Mouse (Mus musculus) left cerebral cortex, adult 2 months (tissue): ENCODE results near the gene Ctnna2. TPM values are rescaled to one million over a fixed set of nuclear protein-coding genes. Genes with fewer than 3 reads are reported as not detected.

Experiments used
- DNase-seq, 2 experiments: peaks; one replicate each; pipeline ENCODE4 v3.0.0; 2021 to 2022; ENCODE audit warnings: low spot score in 2 of 2, mixed read lengths in 1 of 2; ENCODE audit errors: extremely low spot score in 1 of 2
- H3K27ac ChIP-seq: fragments of 200-600 bp; 2 replicates; pipeline ENCODE4 v1.8.1; 2022
- H3K4me3 ChIP-seq: fragments of 200-600 bp; 2 replicates; pipeline ENCODE4 v1.8.1; 2022
- CTCF ChIP-seq: fragments of 200-600 bp; IDR thresholded peaks from 2 replicates; pipeline ENCODE4 v1.8.1; 2022; ENCODE audit warnings: antibody characterized with exemption, mild to moderate bottlenecking, moderate library complexity
- intact Hi-C: fragments of 180-260 bp; cut with DNase I; formaldehyde crosslinking; loops from one replicate; pipeline ENCODE4 v1.15.1; 2025
- total RNA-seq, 2 experiments: library from RNA; stranded (reverse); gene quantifications; 2 replicates each; pipeline ENCODE4 v1.2.3; 2021

The Ctnna2 gene
- total RNA-seq, 2 experiments from 2014 or later, result 112 to 114 TPM

DNA sequence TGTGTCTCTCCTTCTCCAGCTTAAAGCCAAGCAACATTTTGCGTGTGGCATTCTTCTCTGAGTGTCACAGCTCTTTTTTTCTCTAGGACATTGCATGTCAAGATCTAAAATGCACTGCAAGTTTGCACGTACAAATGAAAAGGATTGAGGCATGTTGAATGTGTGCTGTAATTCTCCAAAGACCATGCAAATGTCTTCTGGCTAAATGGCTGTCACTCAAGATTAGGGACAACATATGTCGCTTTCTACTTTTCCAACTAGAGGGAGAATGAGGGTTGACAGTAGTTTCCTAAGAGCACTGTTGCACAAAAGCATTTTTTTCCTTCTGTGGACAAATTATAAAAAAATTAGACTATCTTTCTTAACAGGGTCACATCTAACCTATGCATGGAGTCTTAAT, 909.9 kb downstream of the Ctnna2 start:
- H3K27ac ChIP-seq, result no peak overlapping the region
- no peak for DNase-seq
- intact Hi-C loops, result no loop called here
- no peak overlapping the region for H3K4me3 ChIP-seq
- TF ChIP-seq CTCF, result no peak

DNA sequence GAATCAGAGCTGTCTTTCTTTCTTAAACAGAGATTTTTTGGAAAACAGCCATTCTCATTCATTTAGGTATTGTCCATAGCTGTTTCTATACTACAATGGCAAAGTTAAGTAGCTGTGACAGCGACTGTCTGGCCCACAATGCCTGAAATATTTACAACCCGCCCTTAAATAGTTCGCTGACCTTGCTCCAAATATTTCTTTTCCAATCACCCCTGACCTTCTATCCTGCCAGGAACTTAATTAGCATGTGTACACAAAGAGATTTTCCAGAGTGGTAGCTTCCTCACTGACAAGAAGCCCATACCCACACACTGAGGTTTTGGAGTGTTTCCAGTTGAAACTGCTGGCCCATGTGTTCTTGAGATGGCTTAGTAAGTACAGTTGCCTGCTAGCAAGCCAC, 928.8 kb downstream of the Ctnna2 start:
- intact Hi-C loops, result no loop called here
- H3K27ac ChIP-seq, result no peak overlapping the region
- no peak overlapping the region for H3K4me3 ChIP-seq
- no peak for TF ChIP-seq CTCF
- no peak for DNase-seq

DNA sequence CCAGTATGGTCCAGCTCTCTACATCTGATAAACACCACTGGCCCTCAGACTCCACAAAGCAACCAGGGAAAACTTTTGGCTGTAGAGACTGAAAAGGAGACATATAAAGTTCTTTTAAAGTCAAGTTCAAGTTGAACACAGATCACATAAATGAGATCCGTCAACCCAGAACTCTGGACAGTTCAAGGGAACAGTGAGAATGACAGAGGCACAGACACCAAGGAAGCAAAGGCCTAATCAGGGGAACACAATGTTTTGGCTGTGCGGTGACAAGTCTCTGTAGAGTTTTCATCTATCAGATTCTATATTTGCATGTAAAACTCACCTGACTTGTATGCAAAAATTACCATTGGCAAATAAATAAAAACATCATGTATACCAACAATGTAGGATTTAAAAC, 929.3 kb downstream of the Ctnna2 start:
- TF ChIP-seq CTCF, result no peak
- no peak overlapping the region for H3K4me3 ChIP-seq
- no peak for DNase-seq
- intact Hi-C loops, result no loop called here
- H3K27ac ChIP-seq, result no peak overlapping the region

DNA sequence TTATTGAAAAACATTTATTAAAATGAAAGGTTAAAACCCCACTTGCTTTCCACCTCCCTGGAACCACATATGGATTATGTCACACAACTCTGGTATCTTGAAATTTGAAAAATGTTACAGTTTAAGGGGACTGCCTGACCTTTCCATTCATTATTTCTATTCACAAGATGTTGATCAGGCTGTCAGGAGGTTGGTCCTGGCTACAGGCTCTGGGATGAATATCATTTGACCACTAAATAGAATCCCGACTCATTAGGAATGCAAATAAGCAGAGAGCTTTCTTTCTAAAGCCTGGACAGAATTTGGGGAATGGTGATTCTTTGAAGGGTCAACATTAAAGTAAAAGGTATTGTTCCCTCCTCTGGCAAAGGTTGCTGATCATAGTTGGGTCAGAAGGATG, 931.9 kb downstream of the Ctnna2 start:
- intact Hi-C loops, result no loop called here
- Histone ChIP-seq H3K27ac (no peak overlapping the region), H3K4me3 (no peak overlapping the region)
- TF ChIP-seq CTCF, result no peak
- no peak for DNase-seq

DNA sequence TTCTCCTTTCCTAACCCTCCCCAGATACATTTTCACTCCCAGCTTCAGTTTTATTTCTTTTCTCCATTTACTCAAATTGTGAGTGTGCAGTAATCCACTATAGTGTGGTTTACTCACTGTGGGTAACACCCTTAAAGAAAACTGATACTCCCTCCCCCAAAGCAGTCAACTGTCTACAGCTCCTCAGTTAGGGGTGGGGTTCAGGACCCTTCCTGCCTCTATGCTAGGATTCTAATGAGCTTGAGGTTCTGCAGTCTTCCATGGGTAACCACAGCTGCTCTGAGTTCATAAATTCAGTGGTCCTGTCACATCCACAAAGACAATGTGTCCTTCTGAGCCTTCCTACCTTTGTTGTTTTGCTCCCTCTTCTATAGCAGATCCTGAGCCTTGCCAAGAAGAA, 954.4 kb downstream of the Ctnna2 start:
- Histone ChIP-seq H3K27ac (no peak overlapping the region), H3K4me3 (no peak overlapping the region)
- DNase-seq, result no peak
- intact Hi-C loops, result no loop called here
- TF ChIP-seq CTCF, result no peak

GRCm38 (mm10) chr6:77013194-77013593, 966.3 kb downstream of the Ctnna2 start:
- H3K4me3 ChIP-seq, result no peak overlapping the region
- no peak for DNase-seq
- TF ChIP-seq CTCF, result no peak
- no peak overlapping the region for H3K27ac ChIP-seq
- intact Hi-C loops, result no loop called here

DNA sequence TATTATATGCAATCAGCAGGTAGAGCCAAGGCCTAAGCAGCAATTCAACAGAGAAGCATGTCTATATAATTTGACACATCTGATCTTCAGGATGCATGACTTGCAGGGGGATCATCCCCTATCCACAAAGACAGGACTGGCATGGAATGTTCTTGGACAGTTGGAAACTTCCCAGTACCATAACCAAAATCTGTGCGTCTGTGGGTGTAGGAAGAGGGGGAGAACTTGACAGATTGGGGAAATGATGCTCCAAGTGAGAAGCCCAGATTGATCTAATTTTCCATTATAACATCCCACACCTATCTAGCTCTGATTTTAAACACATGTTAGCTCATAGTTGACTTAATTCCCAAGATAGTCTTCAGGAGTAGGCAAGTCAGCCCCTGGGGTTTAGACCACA, 968.5 kb downstream of the Ctnna2 start:
- DNase-seq, result no peak
- intact Hi-C loops, result no loop called here

GRCm38 (mm10) chr6:76992128-76992527, 987.4 kb downstream of the Ctnna2 start:
- Histone ChIP-seq H3K27ac (no peak overlapping the region), H3K4me3 (no peak overlapping the region)
- TF ChIP-seq CTCF, result no peak
- DNase-seq, result no peak
- intact Hi-C loops, result no loop called here

More for the DNA sequence above, 968.5 kb downstream of the Ctnna2 start:
- no peak overlapping the region for H3K4me3 ChIP-seq
- H3K27ac ChIP-seq, result no peak overlapping the region
- no peak for TF ChIP-seq CTCF

GRCm38 (mm10) chr6:76984773-76985172, 994.7 kb downstream of the Ctnna2 start:
- no peak for TF ChIP-seq CTCF
- intact Hi-C loops, result no loop called here
- H3K27ac ChIP-seq, result no peak overlapping the region
- H3K4me3 ChIP-seq, result no peak overlapping the region
- peak; percentile 18 to 42 for DNase-seq

DNA sequence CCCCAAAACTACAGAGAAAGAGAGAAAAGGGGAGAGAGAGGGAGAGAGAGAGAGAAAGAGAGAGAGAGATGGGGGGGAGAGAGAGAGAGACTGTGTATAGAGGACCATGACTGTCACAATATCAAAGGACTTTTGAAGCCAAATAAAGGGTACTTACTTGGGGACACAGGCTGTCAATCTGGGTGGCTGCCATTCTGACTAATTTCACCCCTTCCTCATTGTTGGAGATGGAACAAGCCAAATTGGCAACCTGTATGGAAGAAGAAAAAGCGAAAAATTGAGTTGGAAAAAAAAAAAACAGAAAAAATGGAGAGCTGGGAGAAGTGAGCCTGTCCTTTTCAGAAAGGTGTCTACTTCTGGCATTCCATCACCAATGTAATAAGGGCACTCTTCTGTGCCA, 997.8 kb downstream of the Ctnna2 start:
- no peak overlapping the region for H3K27ac ChIP-seq
- intact Hi-C loops, result no loop called here
- no peak for DNase-seq
- no peak for TF ChIP-seq CTCF
- no peak overlapping the region for H3K4me3 ChIP-seq

GRCm38 (mm10) chr6:76979247-76979850, 1000.1 kb downstream of the Ctnna2 start:
- TF ChIP-seq CTCF, result no peak

DNA sequence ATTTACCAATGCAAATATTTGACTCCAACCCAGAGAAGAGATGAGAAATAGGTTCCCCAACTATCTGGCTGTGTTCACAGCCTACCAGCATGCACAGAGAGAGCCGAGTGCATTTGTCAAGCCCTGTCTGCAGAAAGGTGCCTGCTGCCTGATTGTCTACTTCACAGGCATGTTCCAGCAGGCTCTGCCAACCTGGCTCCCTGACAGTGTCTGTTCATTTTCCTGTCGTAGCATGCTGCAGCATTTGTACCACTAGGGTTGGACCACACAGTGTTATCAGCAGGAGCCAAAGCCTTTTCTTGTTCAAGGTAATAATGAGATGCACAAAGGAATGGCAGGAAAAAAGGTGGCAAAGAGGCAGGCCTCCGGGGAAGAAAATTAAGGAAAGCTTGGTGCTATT, 1001.7 kb downstream of the Ctnna2 start:
- no peak for DNase-seq

More at GRCm38 (mm10) chr6:76979247-76979850, 1000.1 kb downstream of the Ctnna2 start:
- DNase-seq, result no peak
- no peak overlapping the region for H3K4me3 ChIP-seq
- no peak overlapping the region for H3K27ac ChIP-seq
- intact Hi-C loops, result no loop called here

DNA sequence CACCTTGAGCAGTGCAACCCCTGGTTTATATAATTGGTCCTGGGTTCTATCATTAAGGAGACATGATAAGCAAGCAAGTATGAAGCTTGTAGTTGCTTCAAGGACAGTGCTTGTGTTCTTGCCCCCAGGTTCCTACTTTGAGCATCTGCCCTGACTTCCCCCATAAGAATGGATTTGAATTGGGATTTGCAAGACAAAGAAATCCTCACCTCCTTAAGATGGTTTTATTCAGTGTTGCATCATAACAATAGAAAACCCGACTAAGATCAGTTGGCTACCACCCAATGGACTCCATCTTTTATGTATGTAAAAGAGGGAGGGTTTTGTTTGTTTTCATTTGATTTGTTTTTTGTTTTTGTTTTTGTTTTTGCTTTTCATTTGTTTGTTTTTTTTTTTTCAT, 1005.2 kb downstream of the Ctnna2 start:
- no peak for DNase-seq
- Histone ChIP-seq H3K4me3 (no peak overlapping the region), H3K27ac (no peak overlapping the region)
- intact Hi-C loops, result no loop called here
- no peak for TF ChIP-seq CTCF

More for the DNA sequence above, 1001.7 kb downstream of the Ctnna2 start:
- Histone ChIP-seq H3K4me3 (no peak overlapping the region), H3K27ac (no peak overlapping the region)
- intact Hi-C loops, result no loop called here
- TF ChIP-seq CTCF, result no peak; the same call in 1 of the 2 replicates
